Mouse (Mus musculus) midbrain, embryonic 12.5 days (tissue): Measurements from ENCODE around the gene Chaf1a. TPM values are rescaled to one million over a fixed set of nuclear protein-coding genes. Genes with fewer than 3 reads are reported as not detected.

ENCODE experiments used
- ATAC-seq: fragments of 200-750 bp; cut with Nextera tagmentation; 2 replicates; pipeline ENCODE4 v1.8.0; 2017; ENCODE audit warnings: low read depth, moderate TSS enrichment, moderate library complexity; ENCODE audit not compliant: low FRiP score
- H3K27ac ChIP-seq: fragments of 300-500 bp; sonication (generic); replicated peaks from 2 replicates; pipeline ENCODE4 v1.5.1; 2016; ENCODE audit warnings: mild to moderate bottlenecking
- H3K27me3 ChIP-seq: fragments of 300-500 bp; sonication (generic); 2 replicates; pipeline ENCODE4 v1.6.1; 2016; ENCODE audit warnings: mild to moderate bottlenecking
- H3K36me3 ChIP-seq: fragments of 300-500 bp; sonication (generic); 2 replicates; pipeline ENCODE4 v1.6.1; 2016
- H3K4me1 ChIP-seq: fragments of 300-500 bp; sonication (generic); 2 replicates; pipeline ENCODE4 v1.6.1; 2016
- H3K4me2 ChIP-seq: fragments of 300-500 bp; sonication (generic); replicated peaks from 2 replicates; pipeline ENCODE4 v1.6.1; 2016; ENCODE audit warnings: mild to moderate bottlenecking, moderate library complexity
- H3K4me3 ChIP-seq: fragments of 300-500 bp; sonication (generic); 2 replicates; pipeline ENCODE4 v1.5.1; 2016; ENCODE audit warnings: mild to moderate bottlenecking
- H3K9ac ChIP-seq: fragments of 300-500 bp; sonication (generic); replicated peaks from 2 replicates; pipeline ENCODE4 v1.6.1; 2016; ENCODE audit warnings: mild to moderate bottlenecking, moderate library complexity
- H3K9me3 ChIP-seq: fragments of 300-500 bp; sonication (generic); 2 replicates; pipeline ENCODE4 v1.6.1; 2016; ENCODE audit warnings: mild to moderate bottlenecking
- WGBS: fragments of 180-500 bp; shearing (Covaris S2); methylation state at CpG from one replicate; pipeline ENCODE4 v1.1.7; 2016; 5-methylcytosine and 5-hydroxymethylcytosine counted together
- polyA plus RNA-seq: library from polyadenylated mRNA; unstranded; fragments of >200 nt; fragmentation: Nextera tagmentation; extraction: Ambion mirVana; gene quantifications from 2 replicates; pipeline ENCODE4 v1.2.1, GENCODE M21; 2016

Chaf1a gene
- polyA plus RNA-seq, 1 experiment from 2014 or later = 32.5 TPM

- Histone ChIP-seq H3K27me3 (peaks cover 11% of the 10 kb centered on the region), H3K4me2 (no peak overlapping the region), H3K4me1 (peaks cover 4% of the 10 kb centered on the region; the same call in 1 of the 2 replicates), H3K36me3 (0 out of 2 replicates have a peak, but pooled peaks cover 5% of the 10 kb centered on the region), H3K9me3 (no peaks in the 10 kb centered on the region), H3K4me3 (no peak overlapping the region), H3K9ac (no peak overlapping the region), H3K27ac (no peak overlapping the region)
- 0 out of 2 replicates have a peak, but pooled peaks have one; percentile 7 for ATAC-seq
- WGBS = 44% methylated on average over 5 of the region's 5 CpGs
Measured at GRCm38 (mm10) chr17:56111864-56112263, 71.6 kb downstream of the Chaf1a start.

GRCm38 (mm10) chr17:56112743-56113142 lies 72.5 kb downstream of the Chaf1a start:
- Histone ChIP-seq H3K27ac (no peak overlapping the region), H3K4me3 (no peak overlapping the region), H3K4me2 (no peak overlapping the region), H3K9me3 (no peaks in the 10 kb centered on the region), H3K4me1 (peaks cover 10% of the 10 kb centered on the region), H3K36me3 (0 out of 2 replicates have a peak, but pooled peaks cover 2% of the 10 kb centered on the region), H3K27me3 (peaks cover 17% of the 10 kb centered on the region), H3K9ac (no peak overlapping the region)
- 70% methylated on average over 3 of the region's 3 CpGs for WGBS
- ATAC-seq = no peak

GRCm38 (mm10) chr17:56116193-56116592 lies 76.0 kb downstream of the Chaf1a start:
- 81% methylated on average over 10 of the region's 10 CpGs for WGBS
- Histone ChIP-seq H3K4me2 (no peak overlapping the region), H3K4me3 (no peak overlapping the region), H3K27me3 (peaks cover 50% of the 10 kb centered on the region), H3K9me3 (no peaks in the 10 kb centered on the region), H3K9ac (no peak overlapping the region), H3K36me3 (no peaks in the 10 kb centered on the region), H3K27ac (no peak overlapping the region), H3K4me1 (peaks cover 10% of the 10 kb centered on the region)
- ATAC-seq = no peak

- peaks cover 61% of the 10 kb centered on the region for H3K27me3 ChIP-seq
- no peaks in the 10 kb centered on the region for H3K36me3 ChIP-seq
- ATAC-seq = peak; percentile 53; the same call in 1 of the 2 replicates
- peak within 1 kb of the TSS; percentile 24 for H3K4me3 ChIP-seq
- WGBS = 1% methylated on average over 27 of the region's 27 CpGs
- peak within 1 kb of the TSS; percentile 47 for H3K4me2 ChIP-seq
- H3K27ac ChIP-seq = no peak within 1 kb of the TSS
- peaks cover 5% of the 10 kb centered on the region for H3K9me3 ChIP-seq
- 0 out of 2 replicates have a peak within 1 kb of the TSS, but pooled peaks have one; percentile 2 for H3K9ac ChIP-seq
- peaks cover 10% of the 10 kb centered on the region for H3K4me1 ChIP-seq
Measured at GRCm38 (mm10) chr17:56117251-56117710, 77.0 kb downstream of the Chaf1a start, which contains the start of gene Plin5. Gene Plin5 (minus strand): TSS chr17:56117596.

GRCm38 (mm10) chr17:56119431-56119830 lies 79.2 kb downstream of the Chaf1a start:
- no peak for ATAC-seq
- Histone ChIP-seq H3K27me3 (peaks cover 83% of the 10 kb centered on the region), H3K36me3 (peaks cover 7% of the 10 kb centered on the region), H3K27ac (no peak overlapping the region), H3K4me3 (no peak overlapping the region), H3K9ac (no peak overlapping the region), H3K4me1 (peaks cover 10% of the 10 kb centered on the region), H3K9me3 (peaks cover 15% of the 10 kb centered on the region), H3K4me2 (no peak overlapping the region)
- 50% methylated on average over 12 of the region's 12 CpGs for WGBS

GRCm38 (mm10) chr17:56119981-56120880 lies 80.0 kb downstream of the Chaf1a start:
- Histone ChIP-seq H3K9me3 (peaks cover 15% of the 10 kb centered on the region), H3K9ac (no peak overlapping the region), H3K4me1 (peaks cover 14% of the 10 kb centered on the region), H3K27ac (no peak overlapping the region), H3K4me3 (no peak overlapping the region), H3K27me3 (peaks cover 90% of the 10 kb centered on the region), H3K4me2 (no peak overlapping the region), H3K36me3 (peaks cover 7% of the 10 kb centered on the region)
- no peak for ATAC-seq
- 7% methylated on average over 66 of the region's 66 CpGs for WGBS

- Histone ChIP-seq H3K27ac (no peak within 1 kb of the TSS), H3K4me1 (peaks cover 14% of the 10 kb centered on the region), H3K36me3 (peaks cover 7% of the 10 kb centered on the region), H3K9ac (no peak within 1 kb of the TSS), H3K9me3 (peaks cover 15% of the 10 kb centered on the region), H3K4me3 (no peak within 1 kb of the TSS), H3K27me3 (peaks cover 90% of the 10 kb centered on the region), H3K4me2 (no peak within 1 kb of the TSS)
- ATAC-seq = no peak
- 65% methylated on average over 2 of the region's 2 CpGs for WGBS
Measured at GRCm38 (mm10) chr17:56121826-56122225, 81.6 kb downstream of the Chaf1a start, which contains the start of gene Lrg1. Gene Lrg1 (minus strand): TSS chr17:56122001.

Other genes with a start within 250 kb of the Chaf1a start
- gene Zfp119a, start 161.5 kb upstream of the Chaf1a start, polyA plus RNA-seq = 12.6 and 13.3 TPM in 2 replicates
- gene Zfp959, start 148.3 kb upstream of the Chaf1a start, polyA plus RNA-seq = 15.7 and 16.7 TPM in 2 replicates
- gene Zfp119b, start 90.9 kb upstream of the Chaf1a start, polyA plus RNA-seq = 6.1 and 6.3 TPM in 2 replicates
- gene Ebi3, start 87.8 kb upstream of the Chaf1a start, polyA plus RNA-seq = 3.2 and 3.8 TPM in 2 replicates
- 28.7 and 29.4 TPM in 2 replicates for gene Yju2, start 81.3 kb upstream of the Chaf1a start, polyA plus RNA-seq
- 123 and 131 TPM in 2 replicates for gene Shd, start 70.0 kb upstream of the Chaf1a start, polyA plus RNA-seq
- 89.8 and 98.3 TPM in 2 replicates for gene Fsd1, start 53.9 kb upstream of the Chaf1a start, polyA plus RNA-seq
- gene Stap2, start 34.9 kb upstream of the Chaf1a start, polyA plus RNA-seq = 4.7 and 5.7 TPM in 2 replicates
- 195 and 205 TPM in 2 replicates for gene Mpnd, start 34.7 kb upstream of the Chaf1a start, polyA plus RNA-seq
- 131 and 138 TPM in 2 replicates for gene Sh3gl1, start 3.8 kb upstream of the Chaf1a start, polyA plus RNA-seq
- gene Ubxn6, start 34.6 kb downstream of the Chaf1a start, polyA plus RNA-seq = 54.9 and 58.1 TPM in 2 replicates
- gene Hdgfl2, start 39.2 kb downstream of the Chaf1a start, polyA plus RNA-seq = 179 and 184 TPM in 2 replicates
- 0.09 and 0.10 TPM in 2 replicates for gene Plin4, start 69.4 kb downstream of the Chaf1a start, polyA plus RNA-seq
- gene Plin5, start 77.2 kb downstream of the Chaf1a start, polyA plus RNA-seq = 0.14 and 0.34 TPM in 2 replicates
- gene Lrg1, start 81.6 kb downstream of the Chaf1a start, polyA plus RNA-seq = 0.29 TPM in 1 of 2 replicates, not detected in the other
- 6.5 and 7.9 TPM in 2 replicates for gene Sema6b, start 99.9 kb downstream of the Chaf1a start, polyA plus RNA-seq
- 8.0 and 8.2 TPM in 2 replicates for gene Tnfaip8l1, start 122.0 kb downstream of the Chaf1a start, polyA plus RNA-seq
- gene Mydgf, start 143.5 kb downstream of the Chaf1a start, polyA plus RNA-seq = 56.8 and 61.6 TPM in 2 replicates
- gene Dpp9, start 178.5 kb downstream of the Chaf1a start, polyA plus RNA-seq = 41.0 and 43.9 TPM in 2 replicates
- 17.9 and 18.6 TPM in 2 replicates for gene Fem1a, start 216.4 kb downstream of the Chaf1a start, polyA plus RNA-seq
- gene Ticam1, start 236.3 kb downstream of the Chaf1a start, polyA plus RNA-seq = 1.7 TPM in 2 replicates